Mouse (Mus musculus) MEL (cell line): Measurements from ENCODE around the gene Gipr.
A peak's percentile ranks its signal among the peaks of the same experiment; 100 is the strongest.

ENCODE experiments used
- CTCF ChIP-seq, 3 experiments: IDR thresholded peaks in 2 of 3; conservative IDR thresholded peaks in 1 of 3; 2 replicates each; pipeline ENCODE4 v1.5.1; 2011 to 2012; ENCODE audit warnings: low read length in 3 of 3, low read depth in 2 of 3, mild to moderate bottlenecking in 2 of 3, improper control_type of control experiment in 1 of 3, inconsistent platforms in 1 of 3, mixed read lengths in 1 of 3, moderate library complexity in 1 of 3; ENCODE audit not compliant: control insufficient read depth in 1 of 3, insufficient read depth in 1 of 3, poor library complexity in 1 of 3, severe bottlenecking in 1 of 3
- EP300 ChIP-seq, 2 experiments: IDR thresholded peaks; 2 replicates each; pipeline ENCODE4 v1.6.1; 2011; ENCODE audit warnings: improper control_type of control experiment in 2 of 2, low read length in 2 of 2, low read depth in 1 of 2, mild to moderate bottlenecking in 1 of 2
- USF1 ChIP-seq: IDR thresholded peaks from 2 replicates; pipeline ENCODE4 v1.6.1; 2014; ENCODE audit warnings: low read depth, mild to moderate bottlenecking, inconsistent platforms, low read length, improper control_type of control experiment, moderate library complexity
- ZKSCAN1 ChIP-seq: IDR thresholded peaks from 2 replicates; pipeline ENCODE4 v1.6.1; 2012; ENCODE audit warnings: low read depth, mild to moderate bottlenecking, inconsistent platforms, low read length, improper control_type of control experiment, moderate library complexity

GRCm38 (mm10) chr7:19164978-19165377, 949 bp downstream of the Gipr start:
- peak; percentile 63 for TF ChIP-seq USF1
- no peak for TF ChIP-seq CTCF (IDR thresholded peaks at IDR 0.05 in 2 of 3, conservative IDR thresholded peaks at IDR 0.05 in 1 of 3; ENCODE audit: control insufficient read depth in 1 of 3, insufficient read depth in 1 of 3, low read depth in 2 of 3, low read length in 3 of 3, poor library complexity in 1 of 3, severe bottlenecking in 1 of 3)
- TF ChIP-seq ZKSCAN1 = no peak
- TF ChIP-seq EP300 (IDR thresholded peaks at IDR 0.05; ENCODE audit: low read depth in 1 of 2, low read length in 2 of 2) = 0 out of 4 replicates have a peak, but pooled peaks of 1 of the 2 experiments have one; percentile 5
